Mouse (Mus musculus) cerebellum, adult 8-10 months (tissue): ENCODE measurements around the gene Diablo.
"Not testable (repeated sequence)": the region's sequence is repeated elsewhere in the genome, so short reads cannot be mapped to it uniquely, and the experiment has no call there.

Experiments
- DNase-seq: peaks from one replicate; pipeline ENCODE4 v3.0.0; 2022

Diablo gene

GRCm38 (mm10) chr5:123523692-123524392 lies at the start of gene Diablo:
Gene Diablo (minus strand): TSS chr5:123524176.
- DNase-seq, result peak; percentile 96

GRCm38 (mm10) chr5:123573362-123573761 lies 49.4 kb upstream of the Diablo start:
- no peak for DNase-seq

- DNase-seq, result peak; percentile 97
Measured at GRCm38 (mm10) chr5:123572357-123573186, 48.6 kb upstream of the Diablo start, which contains the start of gene Vps33a. Gene Vps33a (minus strand): TSS chr5:123573038.

GRCm38 (mm10) chr5:123561128-123561527 lies 37.2 kb upstream of the Diablo start:
- no peak for DNase-seq

GRCm38 (mm10) chr5:123559588-123559987 lies 35.6 kb upstream of the Diablo start:
- no peak for DNase-seq

- peak; percentile 70 for DNase-seq
Measured at GRCm38 (mm10) chr5:123556451-123556850, 32.5 kb upstream of the Diablo start.

- no peak for DNase-seq
Measured at GRCm38 (mm10) chr5:123555693-123556092, 31.7 kb upstream of the Diablo start.

- DNase-seq, result peak; percentile 0
Measured at GRCm38 (mm10) chr5:123533801-123534200, 9.8 kb upstream of the Diablo start.

- peak; percentile 1 for DNase-seq
Measured at GRCm38 (mm10) chr5:123530056-123530455, 6.1 kb upstream of the Diablo start.

GRCm38 (mm10) chr5:123528641-123529040 lies 4.7 kb upstream of the Diablo start:
- DNase-seq, result peak; percentile 0

- DNase-seq, result peak; percentile 1
Measured at GRCm38 (mm10) chr5:123525916-123526495, 2.0 kb upstream of the Diablo start.

- DNase-seq, result peak; percentile 8
Measured at GRCm38 (mm10) chr5:123525281-123525680, 1.3 kb upstream of the Diablo start, which contains the start of gene Gm49027. Gene Gm49027 (minus strand): TSS chr5:123525488.

- DNase-seq, result no peak
Measured at GRCm38 (mm10) chr5:123524393-123524750, 396 bp upstream of the Diablo start.

- DNase-seq, result no peak
Measured at GRCm38 (mm10) chr5:123522166-123522565, 1.8 kb downstream of the Diablo start.

GRCm38 (mm10) chr5:123521621-123522020 lies 2.4 kb downstream of the Diablo start:
- DNase-seq, result no peak

- DNase-seq, result no peak
Measured at GRCm38 (mm10) chr5:123520666-123521065, 3.3 kb downstream of the Diablo start.

- no peak for DNase-seq
Measured at GRCm38 (mm10) chr5:123514871-123515270, 9.1 kb downstream of the Diablo start.

GRCm38 (mm10) chr5:123512102-123512501 lies 11.9 kb downstream of the Diablo start:
- DNase-seq, result no peak

- DNase-seq, result not testable (repeated sequence)
Measured at GRCm38 (mm10) chr5:123511426-123511825, 12.6 kb downstream of the Diablo start.

GRCm38 (mm10) chr5:123510160-123510559 lies 13.8 kb downstream of the Diablo start, which contains the start of gene B3gnt4:
Gene B3gnt4 (plus strand): TSS chr5:123510460.
- no peak for DNase-seq

- DNase-seq, result no peak
Measured at GRCm38 (mm10) chr5:123508921-123509320, 15.1 kb downstream of the Diablo start.

- peak; percentile 56 for DNase-seq
Measured at GRCm38 (mm10) chr5:123507936-123508723, 15.8 kb downstream of the Diablo start.

GRCm38 (mm10) chr5:123501973-123502372 lies 22.0 kb downstream of the Diablo start:
- DNase-seq, result no peak
